In genomic region chr1:71567884-71568605, GRCm38 (mm10) we compare ENCODE assay signal across 18 mouse cellular contexts. TPM values are rescaled to one million over a fixed set of nuclear protein-coding genes. Genes with fewer than 3 reads are reported as not detected.
A peak's percentile ranks its signal among the peaks of the same experiment; 100 is the strongest.
DNase-seq lines count a peak whose midpoint lies in the region; ATAC-seq lines count a peak whose summit lies in the region.
"Had no signal": no experiment of that assay in that cellular context is flagged by ENCODE, and none has a peak within 500 bp of the region (broad histone marks: within the 10 kb centered on the region; RNA-seq: fewer than 3 reads in every experiment).

No protein-coding gene starts in this region.

- intact Hi-C loops in heart, postnatal 10 days (cut with DNase I), result no loop called here
- intact Hi-C loops in left cerebral cortex, postnatal 36 days (cut with DNase I), result no loop called here

- peak; percentile 61 for DNase-seq in heart, adult 11 months
- DNase-seq in heart, postnatal 10 days, result no peak
- peak; percentile 75 for DNase-seq in midbrain, embryonic 11.5 days (ENCODE audit: low spot score, missing footprints)
- no peak for DNase-seq in midbrain, embryonic 10.5 days (ENCODE audit: low spot score)
- DNase-seq in left cerebral cortex, postnatal 36 days (ENCODE audit: low spot score in 2 of 2), result no peak
- no peak for DNase-seq in gastrocnemius, postnatal 4 days (ENCODE audit: low spot score in 2 of 2)
- DNase-seq: adrenal gland, postnatal 36 days; B cell, adult 2 months; cerebellum, postnatal 25 days; gastrocnemius, postnatal 10 days; heart, postnatal 36 days; thymus, postnatal 4 days had no signal

- no peak overlapping the region for H3K4me3 ChIP-seq in midbrain, embryonic 11.5 days (ENCODE audit: low read depth, low read length)
- no peak overlapping the region for H3K4me3 ChIP-seq in midbrain, embryonic 10.5 days
- H3K4me3 ChIP-seq: embryonic facial prominence, embryonic 12.5 days; layer of hippocampus, adult 2 months had no signal

- H3K9me3 ChIP-seq in midbrain, embryonic 11.5 days (ENCODE audit: control insufficient read depth, low read length), result no peaks in the 10 kb centered on the region
- no peaks in the 10 kb centered on the region for H3K9me3 ChIP-seq in midbrain, embryonic 10.5 days (replicated peaks)
- H3K9me3 ChIP-seq: embryonic facial prominence, embryonic 12.5 days had no signal

- H3K27me3 ChIP-seq in midbrain, embryonic 11.5 days (ENCODE audit: control insufficient read depth, insufficient read depth, low read length), result no peaks in the 10 kb centered on the region
- no peaks in the 10 kb centered on the region for H3K27me3 ChIP-seq in midbrain, embryonic 10.5 days (ENCODE audit: low read depth, poor library complexity, severe bottlenecking)
- H3K27me3 ChIP-seq: embryonic facial prominence, embryonic 12.5 days; Patski had no signal

- H3K4me2 ChIP-seq in midbrain, embryonic 11.5 days, result no peak overlapping the region
- H3K4me2 ChIP-seq: embryonic facial prominence, embryonic 12.5 days; heart, embryonic 11.5 days; liver, embryonic 11.5 days had no signal

- no peak for ATAC-seq in midbrain, embryonic 11.5 days (ENCODE audit: low FRiP score)
- ATAC-seq in hematopoietic stem cell, adult 5-6 weeks (replicated peaks in 1 of 2; ENCODE audit: insufficient read depth in 1 of 2, low FRiP score in 2 of 2, low TSS enrichment in 1 of 2, low read depth in 1 of 2, poor library complexity in 2 of 2, severe bottlenecking in 2 of 2), result peak; percentile 76 to 78
- ATAC-seq: Patski had no signal

- H3K4me1 ChIP-seq in midbrain, embryonic 11.5 days (ENCODE audit: control insufficient read depth, insufficient read depth, low read length), result no peaks in the 10 kb centered on the region
- H3K4me1 ChIP-seq in midbrain, embryonic 10.5 days, result no peaks in the 10 kb centered on the region
- H3K4me1 ChIP-seq: embryonic facial prominence, embryonic 12.5 days had no signal

- H3K36me3 ChIP-seq in midbrain, embryonic 11.5 days (ENCODE audit: control insufficient read depth, insufficient read depth, low read length), result peaks cover 18% of the 10 kb centered on the region
- H3K36me3 ChIP-seq in midbrain, embryonic 10.5 days, result peaks cover 96% of the 10 kb centered on the region

- 85% methylated on average over 16 of the region's 16 CpGs for WGBS in midbrain, embryonic 11.5 days
- WGBS in midbrain, embryonic 10.5 days, result 91% methylated on average over 16 of the region's 16 CpGs

- no peak overlapping the region for H3K9ac ChIP-seq in midbrain, embryonic 11.5 days (ENCODE audit: low read length)
- H3K9ac ChIP-seq: embryonic facial prominence, embryonic 12.5 days had no signal

- H3K27ac ChIP-seq in midbrain, embryonic 11.5 days (ENCODE audit: low read depth, low read length), result no peak overlapping the region
- H3K27ac ChIP-seq in midbrain, embryonic 10.5 days (replicated peaks), result no peak overlapping the region
- H3K27ac ChIP-seq: embryonic facial prominence, embryonic 12.5 days; layer of hippocampus, adult 2 months had no signal

RNA-seq across cellular contexts. Expression of gene Atic, which starts 11.1 kb away (rescaled TPM):
- total RNA-seq in heart, postnatal 10 days (2021), result 10 to 100 TPM; 23.2 to 26.2 TPM
- polyA plus RNA-seq in midbrain, embryonic 11.5 days (2014; fragmentation: Nextera tagmentation; extraction: Ambion mirVana), result 38.8 and 42.9 TPM in 2 replicates
- 54.0 and 65.9 TPM in 2 replicates for polyA plus RNA-seq in midbrain, embryonic 10.5 days (2016; fragmentation: Nextera tagmentation; extraction: Ambion mirVana)
- 155 and 291 TPM in 2 replicates for total RNA-seq in hematopoietic stem cell, adult 5-6 weeks (2017)
- 10 to 100 TPM; 28.0 to 32.3 TPM for total RNA-seq in left cerebral cortex, postnatal 36 days (2021)
- total RNA-seq in gastrocnemius, postnatal 4 days (2021), result 10 to 100 TPM; 33.3 to 35.5 TPM

Comparison
In these comparisons a context has a peak if more than half of its experiments do, and no peak if none do; other contexts are left out.
1. DNase-seq: peak in heart, adult 11 months (single experiment) and midbrain, embryonic 11.5 days (single experiment); none in heart, postnatal 10 days (0 of 2), midbrain, embryonic 10.5 days (single experiment), left cerebral cortex, postnatal 36 days (0 of 2) and gastrocnemius, postnatal 4 days (0 of 2).